Mouse (Mus musculus): ENCODE measurements at regions not wholly inside any gene's neighbourhood (a gene's known extent, or its start where the extent isn't known, plus 50 kb on each side); places are given as distances from the start of the nearest gene placed in this dataset.
A peak's percentile ranks its signal among the peaks of the same experiment; 100 is the strongest.

GRCm38 (mm10) chr10:87432306-87432705 lies 61.2 kb downstream of the Ascl1 start:
- intact Hi-C loops (cut with DNase I) = no loop called here
- no peak for DNase-seq (ENCODE audit: low spot score in 2 of 2)

- no peak for DNase-seq (ENCODE audit: low spot score in 2 of 2)
- intact Hi-C loops (cut with DNase I) = no loop called here
Measured at GRCm38 (mm10) chr10:87419940-87420385, 73.5 kb downstream of the Ascl1 start.

GRCm38 (mm10) chr10:87419245-87419939 lies 74.1 kb downstream of the Ascl1 start:
- intact Hi-C loops (cut with DNase I) = no loop called here

GRCm38 (mm10) chr10:87394296-87394921 lies 99.1 kb downstream of the Ascl1 start:
- intact Hi-C loops (cut with DNase I) = no loop called here
- no peak for DNase-seq (ENCODE audit: low spot score in 2 of 2)

More at GRCm38 (mm10) chr10:87419245-87419939, 74.1 kb downstream of the Ascl1 start:
- DNase-seq (ENCODE audit: low spot score in 2 of 2) = no peak

GRCm38 (mm10) chr10:87389148-87389547 lies 104.3 kb downstream of the Ascl1 start:
- intact Hi-C loops (cut with DNase I) = no loop called here
- DNase-seq (ENCODE audit: low spot score in 2 of 2) = no peak

- DNase-seq (ENCODE audit: low spot score in 2 of 2) = no peak
- intact Hi-C loops (cut with DNase I) = no loop called here
Measured at GRCm38 (mm10) chr10:87385276-87385675, 108.2 kb downstream of the Ascl1 start.

- DNase-seq (ENCODE audit: low spot score in 2 of 2) = no peak
- intact Hi-C loops (cut with DNase I) = no loop called here
Measured at GRCm38 (mm10) chr10:87384606-87385206, 108.8 kb downstream of the Ascl1 start.

- intact Hi-C loops (cut with DNase I) = no loop called here
- DNase-seq (ENCODE audit: low spot score in 2 of 2) = peak in 1 of 2 experiments; percentile 11
Measured at GRCm38 (mm10) chr10:87351400-87352172, 141.9 kb downstream of the Ascl1 start.

GRCm38 (mm10) chr10:87351079-87351399 lies 142.4 kb downstream of the Ascl1 start:
- DNase-seq (ENCODE audit: low spot score in 2 of 2) = no peak
- intact Hi-C loops (cut with DNase I) = no loop called here

GRCm38 (mm10) chr10:87335176-87335575 lies 158.3 kb downstream of the Ascl1 start:
- intact Hi-C loops (cut with DNase I) = loop anchor here (10.0 kb wide), 1 partner anchor 160 kb away; the partner anchor contains the start of gene Ascl1
- no peak for DNase-seq (ENCODE audit: low spot score in 2 of 2)

GRCm38 (mm10) chr10:87333311-87333710 lies 160.1 kb downstream of the Ascl1 start:
- intact Hi-C loops (cut with DNase I) = loop anchor here (10.0 kb wide), 1 partner anchor 161 kb away; the partner anchor contains the start of gene Ascl1
- DNase-seq (ENCODE audit: low spot score in 2 of 2) = no peak

GRCm38 (mm10) chr10:87329471-87329870 lies 164.0 kb downstream of the Ascl1 start:
- intact Hi-C loops (cut with DNase I) = no loop called here
- no peak for DNase-seq (ENCODE audit: low spot score in 2 of 2)

GRCm38 (mm10) chr10:87325769-87326168 lies 167.7 kb downstream of the Ascl1 start:
- intact Hi-C loops (cut with DNase I) = no loop called here
- no peak for DNase-seq (ENCODE audit: low spot score in 2 of 2)

GRCm38 (mm10) chr10:87325143-87325542 lies 168.3 kb downstream of the Ascl1 start:
- intact Hi-C loops (cut with DNase I) = no loop called here
- DNase-seq (ENCODE audit: low spot score in 2 of 2) = no peak

GRCm38 (mm10) chr10:87309601-87310062 lies 183.8 kb downstream of the Ascl1 start:
- intact Hi-C loops (cut with DNase I) = no loop called here
- DNase-seq (ENCODE audit: low spot score in 2 of 2) = no peak

- no peak for DNase-seq (ENCODE audit: low spot score in 2 of 2)
- intact Hi-C loops (cut with DNase I) = no loop called here
Measured at GRCm38 (mm10) chr10:87308815-87309396, 184.6 kb downstream of the Ascl1 start.

GRCm38 (mm10) chr10:87297166-87297565 lies 196.3 kb downstream of the Ascl1 start:
- intact Hi-C loops (cut with DNase I) = loop anchor here (10.0 kb wide), 1 partner anchor 178 kb away; no protein-coding TSS in a partner anchor
- no peak for DNase-seq (ENCODE audit: low spot score in 2 of 2)

- intact Hi-C loops (cut with DNase I) = loop anchor here (10.0 kb wide), 1 partner anchor 181 kb away; no protein-coding TSS in a partner anchor
- no peak for DNase-seq (ENCODE audit: low spot score in 2 of 2)
Measured at GRCm38 (mm10) chr10:87293317-87293716, 200.1 kb downstream of the Ascl1 start.

- intact Hi-C loops (cut with DNase I) = no loop called here
- DNase-seq (ENCODE audit: low spot score in 2 of 2) = no peak
Measured at GRCm38 (mm10) chr10:87286831-87287230, 206.6 kb downstream of the Ascl1 start.
